Mouse (Mus musculus): ENCODE results near the gene Baz2a.
"Not testable (repeated sequence)": the region's sequence is repeated elsewhere in the genome, so short reads cannot be mapped to it uniquely, and the experiment has no call there.

The Baz2a gene

GRCm38 (mm10) chr10:128091564-128092505 is at the start of gene Baz2a:
Gene Baz2a (plus strand): TSS chr10:128091577.
- no peak for DNase-seq

DNA sequence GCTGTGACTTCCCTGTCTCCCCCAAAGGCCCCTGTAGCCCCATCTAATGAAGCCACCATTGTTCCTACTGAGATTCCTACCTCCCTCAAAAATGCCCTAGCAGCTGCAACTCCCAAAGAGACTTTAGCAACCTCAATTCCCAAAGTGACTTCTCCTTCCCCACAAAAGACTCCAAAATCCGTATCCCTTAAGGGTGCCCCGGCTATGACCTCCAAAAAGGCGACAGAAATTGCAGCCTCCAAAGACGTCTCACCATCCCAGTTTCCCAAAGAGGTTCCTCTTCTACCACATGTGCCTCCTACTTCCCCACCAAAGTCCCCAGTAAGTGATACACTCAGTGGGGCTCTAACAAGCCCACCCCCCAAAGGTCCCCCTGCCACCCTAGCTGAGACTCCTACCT is 49.7 kb upstream of the Baz2a start:
- DNase-seq: no peak

GRCm38 (mm10) chr10:128042466-128042865 is 48.9 kb upstream of the Baz2a start:
- no peak for DNase-seq

DNA sequence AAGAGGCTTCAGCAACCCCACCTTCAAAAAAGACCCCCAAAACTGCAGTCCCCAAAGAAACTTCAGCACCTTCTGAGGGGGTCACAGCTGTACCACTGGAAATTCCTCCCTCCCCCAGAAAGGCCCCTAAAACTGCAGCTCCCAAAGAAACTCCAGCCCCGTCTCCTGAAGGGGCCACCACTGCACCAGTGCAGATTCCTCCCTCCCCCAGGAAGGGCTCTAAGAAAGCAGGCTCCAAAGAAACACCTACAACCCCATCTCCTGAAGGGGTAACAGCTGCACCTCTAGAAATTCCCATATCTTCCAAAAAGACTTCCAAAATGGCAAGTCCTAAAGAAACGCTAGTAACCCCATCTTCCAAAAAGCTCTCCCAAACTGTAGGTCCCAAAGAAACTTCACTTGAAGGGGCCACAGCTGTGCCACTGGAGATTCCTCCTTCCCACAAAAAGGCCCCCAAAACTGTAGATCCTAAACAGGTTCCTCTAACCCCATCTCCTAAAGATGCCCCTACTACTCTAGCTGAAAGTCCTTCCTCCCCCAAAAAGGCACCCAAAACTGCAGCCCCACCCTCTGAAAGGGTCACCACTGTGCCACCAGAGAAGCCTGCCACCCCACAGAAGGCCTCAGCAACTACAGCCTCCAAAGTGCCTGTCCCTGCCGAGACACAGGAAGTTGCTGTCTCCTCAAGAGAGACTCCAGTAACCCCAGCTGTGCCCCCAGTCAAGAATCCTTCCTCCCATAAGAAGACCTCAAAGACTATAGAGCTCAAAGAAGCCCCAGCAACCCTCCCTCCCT is 48.1 kb upstream of the Baz2a start:
- no peak for DNase-seq

- DNase-seq: no peak
Observed at GRCm38 (mm10) chr10:128048157-128048556, 43.2 kb upstream of the Baz2a start.

GRCm38 (mm10) chr10:128049741-128050140 is 41.6 kb upstream of the Baz2a start:
- DNase-seq: no peak

DNA sequence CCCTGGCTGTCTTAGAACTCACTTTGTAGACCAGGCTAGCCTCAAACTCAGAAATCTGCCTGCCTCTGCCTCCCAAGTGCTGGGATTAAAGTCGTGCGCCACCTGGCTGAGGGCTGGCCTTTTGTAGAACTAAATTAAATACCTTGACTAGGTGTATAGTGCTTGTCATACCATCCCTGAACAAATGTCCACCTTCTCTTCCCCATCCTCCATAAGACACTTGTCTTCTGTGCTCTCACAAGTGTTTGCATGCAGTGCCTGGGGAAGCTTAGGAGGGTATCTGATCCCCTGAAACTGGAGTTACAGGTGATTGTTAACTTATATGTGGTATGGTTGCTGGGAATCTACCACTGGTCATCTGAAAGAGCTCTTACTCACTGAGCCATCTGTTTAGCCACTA is 41.0 kb upstream of the Baz2a start:
- DNase-seq: no peak

DNA sequence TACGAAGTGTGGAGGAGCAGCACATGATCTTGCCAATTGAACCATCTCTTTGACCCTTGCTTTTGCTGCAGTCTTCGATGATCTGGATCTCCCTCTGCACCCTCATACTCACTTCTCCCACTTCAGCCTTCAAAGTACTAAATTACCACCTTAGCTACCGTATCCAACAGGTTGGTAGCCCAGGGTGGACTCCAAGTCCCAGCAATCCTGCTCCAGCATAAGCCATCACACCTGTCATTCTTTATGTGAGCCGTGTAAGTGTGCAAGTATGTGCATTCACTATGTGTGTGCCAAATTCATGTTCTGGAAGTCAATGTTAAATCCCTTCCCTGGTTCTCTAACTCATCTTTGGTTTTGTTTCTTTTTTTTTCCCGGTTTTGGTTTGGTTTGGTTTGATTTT is 39.8 kb upstream of the Baz2a start:
- no peak for DNase-seq

GRCm38 (mm10) chr10:128052136-128052535 is 39.2 kb upstream of the Baz2a start:
- not testable (repeated sequence) for DNase-seq

DNA sequence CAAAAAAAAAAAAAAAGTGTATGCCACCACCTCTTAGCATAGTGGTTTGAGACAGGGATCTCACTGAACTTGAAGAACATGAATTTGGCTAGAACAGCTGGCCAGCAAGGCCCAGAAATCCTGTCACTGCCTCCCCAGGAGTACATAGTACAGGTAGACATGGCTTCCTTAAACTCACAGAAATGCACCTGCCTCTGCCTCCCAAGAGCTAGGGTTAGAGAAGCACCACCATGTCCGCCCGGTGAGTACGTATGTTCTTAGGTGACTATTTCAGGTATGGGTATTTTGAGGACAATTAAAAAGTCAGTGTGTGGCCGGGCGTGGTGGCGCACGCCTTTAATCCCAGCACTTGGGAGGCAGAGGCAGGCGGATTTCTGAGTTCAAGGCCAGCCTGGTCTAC is 38.4 kb upstream of the Baz2a start:
- DNase-seq: no peak

DNA sequence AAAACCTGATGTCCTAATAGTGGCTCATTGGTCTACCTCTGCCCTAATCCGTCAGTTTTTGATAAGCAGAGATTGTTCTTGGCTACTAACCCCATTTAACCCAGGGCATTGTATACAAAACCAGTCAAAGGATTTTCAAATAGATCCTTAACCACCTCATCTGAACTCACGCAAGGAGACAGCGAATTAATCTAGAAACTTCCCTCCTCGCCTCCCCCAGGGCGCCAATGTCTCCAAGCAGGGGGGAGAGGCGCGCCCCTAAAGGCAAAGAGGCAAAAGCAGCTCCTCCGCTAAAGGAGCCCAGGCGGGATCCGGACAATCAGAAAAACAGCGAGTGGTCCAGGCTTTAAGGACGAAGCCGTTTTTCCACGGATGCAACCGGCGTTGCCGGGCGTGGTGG is 33.2 kb upstream of the Baz2a start:
- no peak for DNase-seq

DNA sequence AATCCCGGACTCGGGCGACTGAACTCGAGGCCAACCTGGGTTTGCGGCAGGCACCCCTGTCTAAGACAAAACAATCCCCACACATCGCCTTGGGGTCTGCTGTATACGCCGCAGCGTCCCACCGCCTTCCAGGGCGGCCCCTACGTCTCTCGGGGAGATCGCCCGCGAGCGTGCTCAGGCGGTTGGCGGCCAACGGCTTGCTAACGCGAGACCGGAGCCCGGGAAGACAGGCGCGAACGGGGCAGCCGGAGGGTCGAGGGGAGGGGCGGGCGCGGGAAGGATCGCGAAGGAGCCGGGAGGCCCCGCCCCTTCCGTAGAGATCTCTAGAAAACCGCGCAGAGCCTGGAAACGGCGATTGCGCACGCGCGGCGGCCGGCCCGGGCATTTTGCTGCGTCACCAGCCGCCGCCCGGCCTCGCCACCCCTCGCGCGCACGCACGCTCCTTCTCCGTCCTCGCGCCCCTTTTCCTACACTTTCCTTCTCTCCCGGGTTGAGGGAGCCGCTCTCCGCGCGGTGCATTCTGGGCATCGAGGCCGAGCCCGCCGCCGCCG is 32.7 kb upstream of the Baz2a start, which contains the start of gene Ptges3:
Ptges3 (plus strand) TSS at position 354 of the 551 bp plus-strand sequence.
- peak; percentile 98 for DNase-seq

GRCm38 (mm10) chr10:128059207-128059981 is 32.0 kb upstream of the Baz2a start:
- DNase-seq: peak; percentile 35

GRCm38 (mm10) chr10:128061109-128061508 is 30.3 kb upstream of the Baz2a start:
- no peak for DNase-seq

- DNase-seq: no peak
Observed at GRCm38 (mm10) chr10:128062221-128062989, 29.0 kb upstream of the Baz2a start.

GRCm38 (mm10) chr10:128066072-128066471 is 25.3 kb upstream of the Baz2a start:
- DNase-seq: no peak

DNA sequence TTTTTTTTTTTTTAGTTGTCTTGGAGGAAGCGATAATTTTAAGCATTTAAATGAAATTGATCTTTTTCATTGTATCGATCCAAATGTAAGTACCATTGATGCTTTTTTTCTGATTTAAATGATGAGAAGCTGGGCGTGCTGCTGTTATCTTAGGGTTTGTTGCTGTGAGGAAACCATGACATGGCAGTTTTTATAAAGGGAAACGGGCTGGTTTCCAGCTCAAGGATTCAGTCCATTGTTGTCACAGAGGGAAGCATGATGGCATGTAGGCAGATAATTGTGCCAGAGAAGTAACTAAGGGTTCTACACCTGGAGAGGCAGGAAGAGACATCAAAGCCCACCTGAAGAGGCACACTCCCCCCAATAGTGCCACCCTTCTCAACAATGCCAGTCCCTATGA is 22.2 kb upstream of the Baz2a start:
- no peak for DNase-seq

- not testable (repeated sequence) for DNase-seq
Observed at GRCm38 (mm10) chr10:128070432-128070831, 20.9 kb upstream of the Baz2a start.

DNA sequence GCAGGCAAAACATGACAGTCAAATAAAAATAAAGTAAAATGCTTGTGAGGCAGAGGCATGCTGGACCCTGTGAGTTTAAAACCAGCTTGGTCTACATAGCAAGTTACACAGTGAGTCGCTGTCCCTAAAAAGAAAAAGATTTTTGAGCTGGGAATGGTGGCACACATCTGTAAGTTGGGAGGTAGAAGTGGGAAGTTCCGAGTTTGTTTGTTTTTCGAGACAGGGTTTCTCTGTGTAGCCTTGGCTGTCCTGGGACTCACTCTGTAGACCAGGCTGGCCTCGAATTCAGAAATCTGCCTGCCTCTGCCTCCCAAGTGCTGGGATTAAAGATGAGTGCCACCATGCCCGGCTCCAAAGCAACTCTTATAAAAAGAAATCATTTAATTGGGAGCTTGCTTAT is 13.1 kb upstream of the Baz2a start:
- DNase-seq: not testable (repeated sequence)

DNA sequence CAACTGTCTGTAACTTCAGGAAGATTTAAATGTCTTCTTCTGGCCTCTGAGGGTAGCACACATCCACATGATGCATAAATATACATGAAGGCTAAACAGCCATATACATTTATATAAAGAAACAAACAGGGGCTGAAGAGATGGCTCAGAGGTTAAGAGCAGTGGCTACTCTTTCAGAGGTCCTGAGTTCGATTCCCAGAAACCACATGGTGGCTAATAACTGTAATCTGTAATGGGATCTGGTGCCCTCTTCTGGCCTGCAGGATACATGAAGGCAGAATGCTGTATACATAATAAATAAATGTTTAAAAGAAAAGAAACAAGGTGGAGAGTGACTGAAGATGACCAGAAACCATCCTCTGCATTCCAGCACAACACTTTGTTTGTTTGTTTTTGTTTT is 10.9 kb upstream of the Baz2a start:
- DNase-seq: no peak

DNA sequence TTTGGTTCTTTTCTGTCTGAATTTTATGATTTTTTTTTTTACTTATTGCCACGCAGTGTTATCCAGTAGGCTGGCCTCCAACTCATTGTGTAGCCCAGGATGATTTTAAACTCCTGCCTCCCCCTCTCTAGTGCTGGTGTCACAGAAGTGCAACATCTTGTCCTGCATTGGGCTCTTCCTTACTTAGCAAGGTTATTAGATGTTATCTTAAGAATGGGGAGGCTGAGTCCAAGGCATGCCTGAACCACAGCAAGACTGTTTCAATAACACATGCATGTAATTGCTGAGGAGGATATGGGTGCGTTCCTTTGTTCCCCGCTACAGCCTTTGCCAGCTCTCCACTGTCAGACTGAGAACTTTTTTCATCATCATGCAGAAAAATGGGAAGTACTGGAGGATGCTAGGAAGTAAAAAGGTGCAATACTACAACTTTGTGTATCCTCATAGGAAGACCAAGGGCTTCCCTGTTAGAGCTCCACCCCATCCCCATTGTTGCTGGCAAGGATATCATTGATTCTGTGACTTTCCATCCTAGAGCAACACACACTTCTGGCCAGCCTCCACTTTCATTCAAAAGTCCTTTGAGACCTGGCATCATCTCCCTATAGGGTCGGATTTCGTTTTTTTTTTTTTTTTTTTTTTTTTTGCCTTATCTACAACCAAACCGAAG is 9.4 kb upstream of the Baz2a start:
- no peak for DNase-seq
